Mouse (Mus musculus): ENCODE results near the gene BC049715. TPM values are rescaled to one million over a fixed set of nuclear protein-coding genes. Genes with fewer than 3 reads are reported as not detected.

Gene BC049715
- polyA plus RNA-seq, 1 experiment = 1.0 TPM

GRCm38 (mm10) chr6:136824987-136825386 lies 2.4 kb upstream of the BC049715 start:
- Histone ChIP-seq H3K27ac (ENCODE audit: insufficient read depth, low read length) (no peak overlapping the region), H3K4me3 (ENCODE audit: insufficient read depth, low read length) (no peak overlapping the region), H3K4me1 (ENCODE audit: control insufficient read depth, insufficient read depth, low read length) (no peaks in the 10 kb centered on the region)
- TF ChIP-seq CTCF (IDR thresholded peaks at IDR 0.05; ENCODE audit: extremely low read depth, insufficient read depth, low read length) (no peak), POLR2A (IDR thresholded peaks at IDR 0.05; ENCODE audit: extremely low read depth, insufficient read depth, low read length) (no peak)

- H3K27ac ChIP-seq (ENCODE audit: insufficient read depth, low read length) = no peak overlapping the region
- peak overlapping the region; percentile 62 for H3K4me3 ChIP-seq (ENCODE audit: insufficient read depth, low read length)
- TF ChIP-seq POLR2A (IDR thresholded peaks at IDR 0.05; ENCODE audit: extremely low read depth, insufficient read depth, low read length) = no peak
- no peak for TF ChIP-seq CTCF (IDR thresholded peaks at IDR 0.05; ENCODE audit: extremely low read depth, insufficient read depth, low read length)
- H3K4me1 ChIP-seq (ENCODE audit: control insufficient read depth, insufficient read depth, low read length) = no peaks in the 10 kb centered on the region
Observed at GRCm38 (mm10) chr6:136827116-136827515, 310 bp upstream of the BC049715 start.

GRCm38 (mm10) chr6:136827881-136828561 lies 595 bp downstream of the BC049715 start, which contains the start of gene Wbp11:
Gene Wbp11 (minus strand): TSS chr6:136828233.
- no peaks in the 10 kb centered on the region for H3K4me1 ChIP-seq (ENCODE audit: control insufficient read depth, insufficient read depth, low read length)
- TF ChIP-seq POLR2A (IDR thresholded peaks at IDR 0.05; ENCODE audit: extremely low read depth, insufficient read depth, low read length) = peak; percentile 95
- peak; percentile 18; the same call in 1 of the 2 replicates for TF ChIP-seq CTCF (IDR thresholded peaks at IDR 0.05; ENCODE audit: extremely low read depth, insufficient read depth, low read length)

GRCm38 (mm10) chr6:136828681-136829080 lies 1.3 kb downstream of the BC049715 start:
- Histone ChIP-seq H3K27ac (ENCODE audit: insufficient read depth, low read length) (no peak overlapping the region), H3K4me3 (ENCODE audit: insufficient read depth, low read length) (peak overlapping the region; percentile 62; the same call in 1 of the 2 replicates), H3K4me1 (ENCODE audit: control insufficient read depth, insufficient read depth, low read length) (no peaks in the 10 kb centered on the region)
- TF ChIP-seq POLR2A (IDR thresholded peaks at IDR 0.05; ENCODE audit: extremely low read depth, insufficient read depth, low read length) = no peak

More at GRCm38 (mm10) chr6:136827881-136828561, 595 bp downstream of the BC049715 start, which contains the start of gene Wbp11:
- H3K27ac ChIP-seq (ENCODE audit: insufficient read depth, low read length) = peak within 1 kb of the TSS; percentile 81
- H3K4me3 ChIP-seq (ENCODE audit: insufficient read depth, low read length) = peak within 1 kb of the TSS; percentile 62

- Histone ChIP-seq H3K27ac (ENCODE audit: insufficient read depth, low read length) (no peak overlapping the region), H3K4me1 (ENCODE audit: control insufficient read depth, insufficient read depth, low read length) (no peaks in the 10 kb centered on the region; the same call in 1 of the 2 replicates), H3K4me3 (ENCODE audit: insufficient read depth, low read length) (no peak overlapping the region)
- no peak for TF ChIP-seq CTCF (IDR thresholded peaks at IDR 0.05; ENCODE audit: extremely low read depth, insufficient read depth, low read length)
- no peak for TF ChIP-seq POLR2A (IDR thresholded peaks at IDR 0.05; ENCODE audit: extremely low read depth, insufficient read depth, low read length)
Observed at GRCm38 (mm10) chr6:136831712-136832111, 4.3 kb downstream of the BC049715 start.

- no peaks in the 10 kb centered on the region; the same call in 1 of the 2 replicates for H3K4me1 ChIP-seq (ENCODE audit: control insufficient read depth, insufficient read depth, low read length)
- H3K4me3 ChIP-seq (ENCODE audit: insufficient read depth, low read length) = peak within 1 kb of the TSS; percentile 29
- peak within 1 kb of the TSS; percentile 59; the same call in 1 of the 2 replicates for H3K27ac ChIP-seq (ENCODE audit: insufficient read depth, low read length)
- TF ChIP-seq POLR2A (IDR thresholded peaks at IDR 0.05; ENCODE audit: extremely low read depth, insufficient read depth, low read length) (no peak), CTCF (IDR thresholded peaks at IDR 0.05; ENCODE audit: extremely low read depth, insufficient read depth, low read length) (no peak)
Observed at GRCm38 (mm10) chr6:136835352-136835751, 7.9 kb downstream of the BC049715 start, which contains the start of gene Smco3. Gene Smco3 (minus strand): TSS chr6:136835452.

- TF ChIP-seq CTCF (IDR thresholded peaks at IDR 0.05; ENCODE audit: extremely low read depth, insufficient read depth, low read length) = no peak
- no peak for TF ChIP-seq POLR2A (IDR thresholded peaks at IDR 0.05; ENCODE audit: extremely low read depth, insufficient read depth, low read length)
- no peaks in the 10 kb centered on the region; the same call in 1 of the 2 replicates for H3K4me1 ChIP-seq (ENCODE audit: control insufficient read depth, insufficient read depth, low read length)
- no peak overlapping the region for H3K27ac ChIP-seq (ENCODE audit: insufficient read depth, low read length)
- H3K4me3 ChIP-seq (ENCODE audit: insufficient read depth, low read length) = no peak overlapping the region
Observed at GRCm38 (mm10) chr6:136837323-136837722, 9.9 kb downstream of the BC049715 start.

- H3K4me3 ChIP-seq (ENCODE audit: insufficient read depth, low read length) = no peak overlapping the region
- H3K27ac ChIP-seq (ENCODE audit: insufficient read depth, low read length) = 0 out of 2 replicates have a peak overlapping the region, but pooled peaks have one; percentile 90
- TF ChIP-seq CTCF (IDR thresholded peaks at IDR 0.05; ENCODE audit: extremely low read depth, insufficient read depth, low read length) (no peak), POLR2A (IDR thresholded peaks at IDR 0.05; ENCODE audit: extremely low read depth, insufficient read depth, low read length) (no peak)
- H3K4me1 ChIP-seq (ENCODE audit: control insufficient read depth, insufficient read depth, low read length) = no peaks in the 10 kb centered on the region
Observed at GRCm38 (mm10) chr6:136844903-136845302, 17.5 kb downstream of the BC049715 start.

- Histone ChIP-seq H3K4me3 (ENCODE audit: insufficient read depth, low read length) (no peak overlapping the region), H3K27ac (ENCODE audit: insufficient read depth, low read length) (peak overlapping the region; percentile 90), H3K4me1 (ENCODE audit: control insufficient read depth, insufficient read depth, low read length) (no peaks in the 10 kb centered on the region)
- TF ChIP-seq CTCF (IDR thresholded peaks at IDR 0.05; ENCODE audit: extremely low read depth, insufficient read depth, low read length) (no peak), POLR2A (IDR thresholded peaks at IDR 0.05; ENCODE audit: extremely low read depth, insufficient read depth, low read length) (no peak)
Observed at GRCm38 (mm10) chr6:136845706-136846480, 18.5 kb downstream of the BC049715 start.

Measured in cortical plate, adult 2 months (tissue).